Mouse (Mus musculus) skeletal muscle tissue, adult 2 months (tissue): Measurements from ENCODE around the gene Stam2.

Source experiments
- DNase-seq: peaks from one replicate; pipeline ENCODE4 v3.0.0-alpha.2; 2012; ENCODE audit warnings: low read depth, low spot score

Gene Stam2

GRCm38 (mm10) chr2:52730891-52731290, 11.2 kb downstream of the Stam2 start:
- no peak for DNase-seq

DNA sequence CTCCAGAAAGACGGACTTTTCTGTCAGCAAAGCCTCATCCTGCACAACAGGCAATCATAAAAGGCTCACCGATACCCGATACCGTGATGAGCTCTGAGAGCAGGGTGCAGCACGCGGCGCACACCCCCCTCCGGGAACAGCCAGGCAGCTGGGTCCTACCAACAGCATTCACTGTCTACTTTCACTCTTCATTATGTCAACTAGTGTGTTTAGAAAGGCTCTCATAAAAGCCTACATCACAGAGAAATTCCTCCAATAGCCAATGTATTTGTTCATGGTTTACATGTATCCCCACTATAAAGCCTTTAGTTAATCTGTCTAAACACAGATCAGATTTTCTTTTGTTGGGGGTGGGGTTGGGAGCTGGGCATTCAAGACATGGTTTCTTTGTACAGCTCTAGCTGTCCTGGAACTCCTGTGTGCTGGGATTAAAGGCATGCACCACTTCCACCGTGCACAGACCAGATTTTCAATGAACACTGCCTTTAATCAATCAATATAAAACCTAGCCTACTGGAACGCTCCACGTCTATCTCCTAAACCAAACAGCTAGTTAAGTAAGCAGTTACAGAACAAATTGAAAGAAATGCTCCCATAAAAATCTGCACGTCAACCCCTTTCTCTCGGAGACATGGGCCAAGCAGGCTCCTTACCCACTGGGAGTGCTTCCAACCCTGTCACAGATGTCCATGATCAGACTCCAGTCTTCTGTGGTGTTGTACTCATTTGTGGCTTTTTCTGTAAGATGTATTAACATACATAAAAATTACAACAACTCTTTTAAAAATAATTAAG, 21.7 kb downstream of the Stam2 start:
- no peak for DNase-seq

DNA sequence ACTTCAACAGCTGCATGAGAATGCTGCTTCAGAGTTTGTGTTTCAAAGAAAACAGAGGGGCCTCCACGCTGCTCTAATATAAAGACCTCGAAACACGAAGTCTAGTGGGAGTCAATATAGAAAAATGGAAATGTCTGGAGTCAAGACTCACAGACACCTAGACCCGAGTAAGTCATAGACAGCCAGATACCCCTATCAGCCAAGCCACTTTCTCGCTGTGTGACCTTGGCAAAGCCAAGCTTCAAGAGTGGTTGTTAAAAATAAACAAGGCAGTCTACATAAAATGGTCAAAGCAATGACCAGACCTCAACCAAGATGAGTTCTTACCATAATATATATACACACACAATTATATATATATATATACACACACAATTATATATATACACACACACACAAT, 25.0 kb downstream of the Stam2 start:
- DNase-seq: no peak

DNA sequence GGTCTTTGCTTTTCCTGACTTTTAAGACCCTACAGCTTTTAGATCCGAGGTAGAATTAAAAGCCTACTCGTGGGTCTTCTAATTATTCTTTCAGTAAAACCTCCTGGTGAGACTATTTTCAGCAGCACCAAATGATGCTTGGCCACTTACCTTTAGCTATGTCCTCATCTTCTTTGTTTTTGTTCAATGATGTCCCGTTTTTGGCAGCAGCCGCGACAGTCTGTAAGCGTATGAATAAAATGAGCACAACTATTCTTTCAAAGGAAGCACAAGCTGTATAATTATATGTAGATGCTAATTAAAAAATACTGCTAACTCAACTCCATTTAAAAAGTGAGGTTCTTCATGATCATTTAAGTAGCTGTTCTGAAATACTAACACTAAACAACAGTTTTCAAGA, 26.5 kb downstream of the Stam2 start:
- DNase-seq: no peak

GRCm38 (mm10) chr2:52714111-52714510, 28.0 kb downstream of the Stam2 start:
- DNase-seq: no peak

- no peak for DNase-seq
Measured at GRCm38 (mm10) chr2:52710804-52711203, 31.3 kb downstream of the Stam2 start.

GRCm38 (mm10) chr2:52709417-52709816, 32.7 kb downstream of the Stam2 start:
- DNase-seq: no peak

DNA sequence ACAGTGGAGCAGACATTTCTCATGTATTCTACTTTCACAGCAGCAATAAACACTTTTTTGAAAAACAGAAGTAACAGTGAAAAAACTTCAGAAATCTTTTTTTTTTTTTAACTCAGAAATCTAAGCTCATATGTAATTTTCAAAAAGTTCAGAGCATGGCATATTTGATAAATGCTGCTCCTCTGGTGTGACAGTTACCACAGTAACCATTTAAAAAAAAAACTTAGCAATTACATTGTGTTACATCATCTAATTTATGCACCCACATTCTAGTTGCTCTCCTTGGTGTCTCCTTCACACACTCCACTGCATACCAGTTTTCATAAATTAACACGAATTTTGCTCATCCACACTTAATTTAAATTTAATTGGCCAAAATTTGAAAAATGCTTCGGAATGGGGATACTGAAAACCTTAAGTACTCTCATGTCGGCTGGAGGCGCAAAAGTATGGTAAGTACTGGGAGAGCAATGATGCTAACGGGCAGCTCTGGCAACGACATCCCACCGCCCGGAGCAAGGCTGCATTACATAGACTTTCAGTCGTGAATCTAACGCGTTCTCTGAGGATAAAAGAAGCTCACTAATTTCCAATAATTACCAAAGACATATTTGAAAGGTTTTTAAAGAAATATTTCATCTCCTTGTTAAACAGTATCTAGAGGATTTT, 40.6 kb downstream of the Stam2 start:
- no peak for DNase-seq

DNA sequence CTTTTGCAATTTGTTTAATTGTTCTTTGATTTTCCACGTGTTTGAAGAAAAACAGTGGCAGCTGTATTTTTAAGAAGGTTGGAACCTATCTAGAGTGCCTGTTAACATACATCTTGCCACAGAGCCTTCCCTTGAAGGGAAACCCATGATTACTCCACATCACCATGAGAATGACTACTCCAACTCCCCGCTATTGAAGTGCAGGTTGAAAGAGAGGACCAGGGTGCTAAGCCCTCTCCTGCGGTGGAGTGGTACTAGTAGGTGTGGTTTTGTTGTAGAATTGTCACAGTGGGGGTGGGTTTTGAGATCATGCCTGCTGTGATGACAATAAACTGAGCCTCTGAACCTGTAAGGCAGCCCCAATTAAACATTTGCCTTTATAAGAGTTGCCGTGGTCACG, 41.7 kb downstream of the Stam2 start:
- no peak for DNase-seq

GRCm38 (mm10) chr2:52694604-52695003, 47.5 kb downstream of the Stam2 start:
- no peak for DNase-seq

DNA sequence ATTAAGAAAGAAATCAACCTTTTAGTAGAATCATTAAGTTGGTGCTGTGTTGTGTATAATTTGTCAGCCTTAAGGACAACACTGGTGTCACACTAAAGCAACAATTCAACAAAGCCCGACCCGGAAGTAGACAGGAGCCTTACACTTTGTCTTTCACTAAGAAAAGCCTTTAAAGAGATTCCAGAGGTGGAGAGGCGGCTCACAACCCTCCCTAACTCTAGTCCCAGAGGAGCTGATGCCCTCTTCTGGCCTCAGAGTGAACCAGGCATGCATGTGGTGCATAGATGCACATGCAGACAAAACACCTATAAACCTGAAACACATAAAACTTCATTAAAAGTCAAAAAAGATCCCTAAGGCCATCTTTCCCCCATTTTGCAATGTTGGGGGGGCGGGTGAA, 50.3 kb downstream of the Stam2 start:
- no peak for DNase-seq

GRCm38 (mm10) chr2:52686601-52687000, 55.5 kb downstream of the Stam2 start:
- DNase-seq: no peak

GRCm38 (mm10) chr2:52677589-52677988, 64.5 kb downstream of the Stam2 start:
- no peak for DNase-seq

GRCm38 (mm10) chr2:52676913-52677303, 65.2 kb downstream of the Stam2 start:
- DNase-seq: no peak

DNA sequence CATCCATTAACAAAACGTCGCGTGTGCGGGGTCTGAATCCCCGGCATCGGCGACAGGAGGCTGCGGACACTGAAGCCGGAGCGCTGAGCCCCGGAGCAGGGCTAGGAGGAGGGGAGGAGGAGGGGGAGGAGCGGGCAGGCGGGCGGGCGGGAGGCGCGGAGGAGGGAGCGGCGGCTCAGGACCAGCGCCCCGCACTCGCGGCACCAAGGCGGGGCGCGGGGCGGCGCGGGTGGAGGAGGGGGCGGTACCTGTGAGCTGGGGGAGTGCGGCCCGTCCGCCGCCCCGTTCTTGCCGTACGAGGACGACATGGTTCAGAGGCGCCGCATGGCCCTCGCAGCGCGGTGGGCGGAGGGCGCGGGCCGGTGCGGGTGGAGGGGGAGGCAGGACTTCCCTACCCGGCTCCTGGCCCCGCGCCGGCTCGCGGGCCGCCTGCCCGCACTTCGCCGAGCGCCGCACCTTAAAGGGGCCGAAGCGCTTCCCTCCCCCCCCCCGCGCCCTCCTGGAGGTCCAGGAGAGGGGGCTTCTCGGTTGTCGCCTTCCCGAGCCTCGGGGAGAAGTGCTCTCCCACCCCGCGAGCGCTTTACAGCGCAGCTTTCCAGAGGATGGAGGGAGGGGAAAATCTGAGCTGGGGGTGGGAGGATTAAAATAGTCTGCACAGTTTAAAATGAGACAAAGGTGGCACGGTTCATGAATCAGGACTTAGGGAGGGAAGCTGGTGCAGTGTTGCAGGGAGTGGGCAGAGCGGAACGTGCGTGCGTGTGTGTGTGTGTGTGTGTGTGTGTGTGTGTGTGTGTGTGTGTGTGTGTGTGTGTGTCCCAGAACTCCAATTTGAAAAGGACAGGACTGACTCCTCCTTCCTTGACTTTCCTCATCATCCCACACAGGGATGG, 65.8 kb downstream of the Stam2 start, which contains the start of gene Cacnb4:
Cacnb4 (minus strand) TSS at position 809 of the 890 bp plus-strand sequence.
- no peak for DNase-seq

DNA sequence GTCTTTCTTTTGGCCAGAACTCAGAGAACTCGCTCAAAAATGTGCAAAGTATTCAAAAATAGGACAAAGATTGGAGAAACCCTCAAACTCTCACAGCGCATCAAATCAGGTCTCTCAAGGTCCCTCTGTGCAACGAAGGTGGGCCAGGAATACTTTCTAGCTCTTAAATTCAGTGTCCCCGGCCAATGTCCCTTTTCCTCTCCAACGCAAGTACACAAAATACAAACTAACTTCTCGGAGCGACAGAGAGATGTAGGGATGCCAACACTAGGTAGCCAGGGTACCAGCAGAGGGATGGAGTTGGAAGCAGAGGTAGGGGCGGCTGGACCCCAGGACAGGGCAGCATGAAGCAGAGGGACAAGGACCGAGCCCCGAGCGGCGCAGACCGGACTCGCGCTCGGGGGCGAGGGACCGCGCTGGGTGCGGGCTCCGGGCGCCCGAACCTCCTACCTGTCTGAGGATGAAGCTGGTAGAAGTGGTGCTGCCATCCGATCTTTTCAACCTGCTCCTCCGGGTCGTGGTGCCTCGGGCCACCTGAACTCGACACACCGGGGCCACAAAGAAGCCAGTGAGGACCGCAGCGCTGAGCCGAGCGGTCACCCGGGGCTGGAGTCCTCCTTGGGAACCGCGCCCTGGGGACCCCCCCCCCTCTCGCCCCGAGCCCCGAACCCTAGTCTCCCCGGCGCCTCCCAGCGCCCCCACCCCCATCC, 66.6 kb downstream of the Stam2 start:
- no peak for DNase-seq

DNA sequence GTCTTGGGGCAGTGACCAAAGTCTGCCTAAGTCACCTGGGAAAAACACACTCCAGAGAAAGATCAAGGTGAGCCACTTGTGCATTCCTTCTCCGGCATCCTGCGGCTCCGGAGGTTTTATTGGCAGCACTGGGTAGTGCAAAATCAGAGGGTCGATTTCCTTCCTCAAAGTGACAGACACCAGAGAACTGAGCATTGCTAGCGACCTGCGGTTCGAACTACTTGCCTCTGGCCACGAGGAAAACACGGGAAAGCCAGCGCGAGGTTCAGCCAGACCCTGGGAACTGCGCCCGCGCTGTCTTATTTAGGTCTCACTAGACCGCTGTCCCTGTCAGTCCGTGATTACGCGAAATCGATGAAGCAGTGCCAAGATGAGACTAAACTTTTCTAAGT, 67.2 kb downstream of the Stam2 start:
- DNase-seq: peak; percentile 14

DNA sequence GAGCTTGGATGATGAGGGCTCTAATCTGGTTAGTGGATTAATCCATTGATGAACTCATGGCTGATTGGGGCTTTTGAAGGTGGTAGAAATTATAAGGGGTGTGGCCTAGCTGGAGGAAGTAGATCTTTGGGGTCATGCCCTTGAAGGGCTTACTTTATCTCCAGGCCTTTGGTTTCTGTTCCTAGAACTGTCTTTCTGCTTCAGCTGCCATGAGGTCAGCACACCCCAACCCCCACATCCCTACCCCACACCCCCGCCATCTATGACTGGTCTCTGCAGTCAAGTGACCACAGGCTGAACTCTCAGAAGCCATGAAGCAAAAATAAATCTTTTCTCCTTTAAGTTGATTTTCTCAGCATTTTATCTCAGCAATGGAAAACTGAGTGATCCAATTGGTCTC, 68.9 kb downstream of the Stam2 start:
- DNase-seq: no peak

- DNase-seq: no peak
Measured at GRCm38 (mm10) chr2:52670733-52671132, 71.3 kb downstream of the Stam2 start.

DNA sequence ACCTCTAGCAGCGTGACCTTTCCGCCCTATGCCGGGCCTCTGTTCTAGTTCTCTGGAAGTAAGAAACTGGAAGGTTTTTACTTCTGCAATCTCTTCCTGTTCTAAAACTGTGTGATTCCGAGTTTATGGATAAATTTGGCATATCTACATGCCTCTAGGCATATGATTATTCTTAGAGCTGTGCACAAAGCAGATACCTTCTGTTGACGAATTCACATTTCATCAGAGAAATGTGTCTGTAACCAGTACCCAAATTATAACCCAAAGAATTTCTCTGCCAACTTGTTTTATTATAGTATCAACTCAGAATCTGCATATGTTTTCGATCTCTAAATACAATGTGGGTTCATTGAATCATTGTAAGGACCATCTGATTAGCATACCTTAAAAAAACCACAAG, 73.6 kb downstream of the Stam2 start:
- no peak for DNase-seq

DNA sequence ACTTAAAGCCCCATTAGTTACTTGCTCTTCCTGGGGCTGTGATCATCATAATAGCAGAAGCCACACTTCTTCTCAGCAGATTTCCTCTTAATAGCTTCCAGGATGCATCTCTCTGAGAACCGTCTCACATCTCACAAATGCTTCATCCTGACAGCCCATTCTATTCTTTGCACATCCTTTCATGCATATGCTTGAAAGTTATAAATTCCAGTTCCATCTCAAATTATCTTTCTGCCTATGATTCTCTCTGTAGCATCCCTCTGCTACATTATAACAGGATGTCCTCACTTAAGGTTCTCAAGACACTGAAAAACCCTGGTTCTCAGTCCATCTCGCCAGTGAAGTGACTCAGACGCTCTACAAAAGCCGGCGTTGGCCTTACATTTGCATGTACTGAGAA, 85.4 kb downstream of the Stam2 start:
- DNase-seq: no peak

DNA sequence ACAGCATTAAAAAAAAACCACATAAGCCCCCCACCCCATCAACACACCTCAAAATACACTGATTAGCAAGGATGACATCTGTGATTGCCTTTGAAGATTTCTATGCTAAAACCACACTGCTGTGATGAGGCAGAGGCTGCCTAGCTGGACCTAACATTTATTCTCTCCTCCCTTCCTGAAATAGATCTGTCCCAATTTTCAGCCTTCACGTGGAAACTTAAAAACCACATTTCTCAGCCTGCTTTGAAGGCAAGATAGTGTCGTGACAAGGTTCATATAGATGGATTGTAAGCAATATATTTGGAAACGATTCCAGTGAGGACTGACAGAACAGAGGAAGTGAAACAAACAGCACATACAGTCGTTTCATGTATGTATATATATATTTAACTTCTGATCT, 87.5 kb downstream of the Stam2 start:
- no peak for DNase-seq
